ENCODE assay signal across 9 mouse cellular contexts in genomic region chr1:183150379-183150840, GRCm38 (mm10).
DNase-seq lines count a peak whose midpoint lies in the region; ATAC-seq and TF ChIP-seq lines count a peak whose summit lies in the region.
"Had no signal": no experiment of that assay in that cellular context is flagged by ENCODE, and none has a peak within 500 bp of the region (broad histone marks: within the 10 kb centered on the region; RNA-seq: fewer than 3 reads in every experiment).

No protein-coding gene starts in this region.

- no peak for DNase-seq in forebrain, postnatal 0 days
- peak; percentile 40 for DNase-seq in retina, embryonic 14.5 days (ENCODE audit: low spot score)
- no peak for DNase-seq in retina, postnatal 1 day
- DNase-seq in mesoderm, embryonic 11.5 days (ENCODE audit: low read depth, low spot score) = peak; percentile 60
- no peak for DNase-seq in yolk sac, embryonic 10.5 days (ENCODE audit: low spot score)
- DNase-seq in spleen, postnatal 4 days (ENCODE audit: low spot score in 2 of 2) = no peak

- TF ChIP-seq CTCF in forebrain, postnatal 0 days (IDR thresholded peaks at IDR 0.05; ENCODE audit: low read depth) = no peak

- WGBS in forebrain, embryonic 12.5 days = 46% methylated on average over 12 of the region's 12 CpGs
- 50% methylated on average over 12 of the region's 12 CpGs for WGBS in forebrain, postnatal 0 days
- 40% methylated on average over 12 of the region's 12 CpGs for WGBS in stomach, embryonic 16.5 days

- no peak overlapping the region for H3K27ac ChIP-seq in forebrain, embryonic 12.5 days
- H3K27ac ChIP-seq in forebrain, postnatal 0 days (ENCODE audit: low read depth, low read length) = no peak overlapping the region
- no peak overlapping the region for H3K27ac ChIP-seq in stomach, embryonic 16.5 days (ENCODE audit: low read length)
- H3K27ac ChIP-seq: liver, embryonic 12.5 days had no signal

- 0 out of 2 replicates have a peak, but pooled peaks have one; percentile 67 for ATAC-seq in forebrain, embryonic 12.5 days (ENCODE audit: low FRiP score)
- no peak for ATAC-seq in forebrain, postnatal 0 days
- ATAC-seq in stomach, embryonic 16.5 days (ENCODE audit: insufficient read depth, low FRiP score) = peak; percentile 23; the same call in 1 of the 2 replicates
- ATAC-seq: liver, embryonic 12.5 days had no signal

- no peaks in the 10 kb centered on the region for H3K9me3 ChIP-seq in forebrain, embryonic 12.5 days
- H3K9me3 ChIP-seq in forebrain, postnatal 0 days (ENCODE audit: low read length) = no peaks in the 10 kb centered on the region
- H3K9me3 ChIP-seq in stomach, embryonic 16.5 days (replicated peaks; ENCODE audit: control insufficient read depth, low read length) = no peaks in the 10 kb centered on the region
- H3K9me3 ChIP-seq: liver, embryonic 12.5 days had no signal

- no peaks in the 10 kb centered on the region for H3K36me3 ChIP-seq in forebrain, embryonic 12.5 days (replicated peaks)
- H3K36me3 ChIP-seq in forebrain, postnatal 0 days (ENCODE audit: insufficient read depth) = no peaks in the 10 kb centered on the region
- H3K36me3 ChIP-seq in stomach, embryonic 16.5 days (ENCODE audit: control insufficient read depth, insufficient read depth, low read length) = no peaks in the 10 kb centered on the region
- H3K36me3 ChIP-seq: liver, embryonic 12.5 days had no signal

- no peaks in the 10 kb centered on the region for H3K27me3 ChIP-seq in forebrain, embryonic 12.5 days
- H3K27me3 ChIP-seq in forebrain, postnatal 0 days (ENCODE audit: insufficient read depth, low read length) = no peaks in the 10 kb centered on the region
- no peaks in the 10 kb centered on the region for H3K27me3 ChIP-seq in stomach, embryonic 16.5 days (ENCODE audit: control insufficient read depth, insufficient read depth, low read length)
- H3K27me3 ChIP-seq: liver, embryonic 12.5 days had no signal

- H3K4me1 ChIP-seq in forebrain, embryonic 12.5 days = peaks cover 42% of the 10 kb centered on the region
- peaks cover 7% of the 10 kb centered on the region; the same call in 1 of the 2 replicates for H3K4me1 ChIP-seq in forebrain, postnatal 0 days (ENCODE audit: insufficient read depth)
- H3K4me1 ChIP-seq in stomach, embryonic 16.5 days (ENCODE audit: control insufficient read depth, insufficient read depth, low read length) = peaks cover 33% of the 10 kb centered on the region

- no peak overlapping the region for H3K4me3 ChIP-seq in forebrain, embryonic 12.5 days (replicated peaks)
- no peak overlapping the region for H3K4me3 ChIP-seq in forebrain, postnatal 0 days (ENCODE audit: low read depth, low read length)
- no peak overlapping the region for H3K4me3 ChIP-seq in stomach, embryonic 16.5 days (replicated peaks; ENCODE audit: low read length)
- H3K4me3 ChIP-seq: liver, embryonic 12.5 days had no signal

- no peak overlapping the region for H3K9ac ChIP-seq in forebrain, embryonic 12.5 days
- no peak overlapping the region for H3K9ac ChIP-seq in forebrain, postnatal 0 days
- H3K9ac ChIP-seq in stomach, embryonic 16.5 days (ENCODE audit: low read length) = no peak overlapping the region
- H3K9ac ChIP-seq: liver, embryonic 12.5 days had no signal

- no peak overlapping the region for H3K4me2 ChIP-seq in forebrain, embryonic 12.5 days
- H3K4me2 ChIP-seq in forebrain, postnatal 0 days (ENCODE audit: low read depth) = no peak overlapping the region
- H3K4me2 ChIP-seq in stomach, embryonic 16.5 days (ENCODE audit: low read depth, low read length) = no peak overlapping the region
- H3K4me2 ChIP-seq: liver, embryonic 12.5 days had no signal

Comparison
In these comparisons a context has a peak if more than half of its experiments do, and no peak if none do; other contexts are left out.
1. DNase-seq: peak in retina, embryonic 14.5 days (single experiment) and mesoderm, embryonic 11.5 days (single experiment); none in forebrain, postnatal 0 days (single experiment), retina, postnatal 1 day (single experiment), yolk sac, embryonic 10.5 days (single experiment) and spleen, postnatal 4 days (0 of 2).